Mouse (Mus musculus): ENCODE results near the gene Fbxo39.

The Fbxo39 gene

GRCm38 (mm10) chr11:72311355-72312001 lies 2.8 kb upstream of the Fbxo39 start:
- intact Hi-C loops (cut with DNase I), result no loop called here

GRCm38 (mm10) chr11:72318026-72318425 lies 3.8 kb downstream of the Fbxo39 start:
- intact Hi-C loops (cut with DNase I), result no loop called here

- intact Hi-C loops (cut with DNase I), result loop anchor here (5.0 kb wide), 1 partner anchor 97 kb away; no protein-coding TSS in a partner anchor
Measured at GRCm38 (mm10) chr11:72324431-72324830, 10.2 kb downstream of the Fbxo39 start.

GRCm38 (mm10) chr11:72325701-72326100 lies 11.5 kb downstream of the Fbxo39 start:
- intact Hi-C loops (cut with DNase I), result no loop called here

GRCm38 (mm10) chr11:72332951-72333667 lies 18.9 kb downstream of the Fbxo39 start:
- intact Hi-C loops (cut with DNase I), result no loop called here

GRCm38 (mm10) chr11:72334653-72335052 lies 20.4 kb downstream of the Fbxo39 start:
- intact Hi-C loops (cut with DNase I), result no loop called here

- intact Hi-C loops (cut with DNase I), result no loop called here
Measured at GRCm38 (mm10) chr11:72336726-72337125, 22.5 kb downstream of the Fbxo39 start.

- intact Hi-C loops (cut with DNase I), result no loop called here
Measured at GRCm38 (mm10) chr11:72338437-72338871, 24.2 kb downstream of the Fbxo39 start.

- intact Hi-C loops (cut with DNase I), result loop anchor here (5.0 kb wide), 1 partner anchor 228 kb away; no protein-coding TSS in a partner anchor
Measured at GRCm38 (mm10) chr11:72339716-72340115, 25.5 kb downstream of the Fbxo39 start.

- intact Hi-C loops (cut with DNase I), result loop anchor here (5.0 kb wide), 1 partner anchor 225 kb away; no protein-coding TSS in a partner anchor
Measured at GRCm38 (mm10) chr11:72342549-72343237, 28.4 kb downstream of the Fbxo39 start.

- intact Hi-C loops (cut with DNase I), result loop anchor here (5.0 kb wide), 1 partner anchor 224 kb away; no protein-coding TSS in a partner anchor
Measured at GRCm38 (mm10) chr11:72343238-72343625, 29.0 kb downstream of the Fbxo39 start.

GRCm38 (mm10) chr11:72343904-72344303 lies 29.7 kb downstream of the Fbxo39 start:
- intact Hi-C loops (cut with DNase I), result loop anchor here (2.0 to 5.0 kb wide), 2 partner anchors 85 to 223 kb away; no protein-coding TSS in a partner anchor

GRCm38 (mm10) chr11:72344486-72344885 lies 30.2 kb downstream of the Fbxo39 start:
- intact Hi-C loops (cut with DNase I), result loop anchor here (2.0 to 5.0 kb wide), 2 partner anchors 84 to 223 kb away; no protein-coding TSS in a partner anchor

- intact Hi-C loops (cut with DNase I), result no loop called here
Measured at GRCm38 (mm10) chr11:72348563-72348962, 34.3 kb downstream of the Fbxo39 start.

GRCm38 (mm10) chr11:72349016-72349415 lies 34.8 kb downstream of the Fbxo39 start:
- intact Hi-C loops (cut with DNase I), result no loop called here

- intact Hi-C loops (cut with DNase I), result no loop called here
Measured at GRCm38 (mm10) chr11:72349652-72350051, 35.4 kb downstream of the Fbxo39 start.

GRCm38 (mm10) chr11:72352272-72352671 lies 38.0 kb downstream of the Fbxo39 start:
- intact Hi-C loops (cut with DNase I), result no loop called here

GRCm38 (mm10) chr11:72353186-72353585 lies 38.9 kb downstream of the Fbxo39 start:
- intact Hi-C loops (cut with DNase I), result no loop called here

- intact Hi-C loops (cut with DNase I), result loop anchor here (1.0 to 2.0 kb wide), 2 partner anchors 74 to 211 kb away; no protein-coding TSS in a partner anchor
Measured at GRCm38 (mm10) chr11:72354971-72355728, 40.9 kb downstream of the Fbxo39 start.

- intact Hi-C loops (cut with DNase I), result no loop called here
Measured at GRCm38 (mm10) chr11:72361385-72362346, 47.4 kb downstream of the Fbxo39 start.

Measured in adrenal gland (tissue).